Mouse (Mus musculus): ENCODE data around the gene Hnrnpk. TPM values are rescaled to one million over a fixed set of nuclear protein-coding genes. Genes with fewer than 3 reads are reported as not detected.
"Not testable (repeated sequence)": the region's sequence is repeated elsewhere in the genome, so short reads cannot be mapped to it uniquely, and the experiment has no call there.

Gene Hnrnpk
- total RNA-seq, 2 experiments from 2014 or later, result 656 to 660 TPM

- DNase-seq (ENCODE audit: extremely low spot score in 1 of 2, low spot score in 1 of 2), result not testable (repeated sequence)
These were observed 8.8 kb downstream of the Hnrnpk start for GRCm38 (mm10) chr13:58394392-58394791.

- no peak for DNase-seq (ENCODE audit: extremely low spot score in 1 of 2, low spot score in 1 of 2)
These were observed 13.7 kb downstream of the Hnrnpk start for GRCm38 (mm10) chr13:58389324-58389951.

- DNase-seq (ENCODE audit: extremely low spot score in 1 of 2, low spot score in 1 of 2), result no peak
These were observed 14.8 kb downstream of the Hnrnpk start for GRCm38 (mm10) chr13:58388379-58388778.

- DNase-seq (ENCODE audit: extremely low spot score in 1 of 2, low spot score in 1 of 2), result peak; percentile 32 to 76
These were observed 15.2 kb downstream of the Hnrnpk start for GRCm38 (mm10) chr13:58387948-58388347.

GRCm38 (mm10) chr13:58385547-58385920 lies 17.6 kb downstream of the Hnrnpk start:
- DNase-seq (ENCODE audit: extremely low spot score in 1 of 2, low spot score in 1 of 2), result no peak

- DNase-seq (ENCODE audit: extremely low spot score in 1 of 2, low spot score in 1 of 2), result peak; percentile 38 to 40
These were observed 18.2 kb downstream of the Hnrnpk start, which contains the start of gene 2210016F16Rik for GRCm38 (mm10) chr13:58384779-58385546. 2210016F16Rik (minus strand) TSS chr13:58385225.

GRCm38 (mm10) chr13:58384371-58384770 lies 18.8 kb downstream of the Hnrnpk start:
- no peak for DNase-seq (ENCODE audit: extremely low spot score in 1 of 2, low spot score in 1 of 2)

- DNase-seq (ENCODE audit: extremely low spot score in 1 of 2, low spot score in 1 of 2), result no peak
These were observed 30.0 kb downstream of the Hnrnpk start for GRCm38 (mm10) chr13:58373153-58373470.

GRCm38 (mm10) chr13:58372278-58373152 lies 30.6 kb downstream of the Hnrnpk start:
- no peak for DNase-seq (ENCODE audit: extremely low spot score in 1 of 2, low spot score in 1 of 2)

GRCm38 (mm10) chr13:58368835-58369234 lies 34.3 kb downstream of the Hnrnpk start:
- DNase-seq (ENCODE audit: extremely low spot score in 1 of 2, low spot score in 1 of 2), result no peak

- DNase-seq (ENCODE audit: extremely low spot score in 1 of 2, low spot score in 1 of 2), result no peak
These were observed 35.5 kb downstream of the Hnrnpk start for GRCm38 (mm10) chr13:58367641-58368040.

- no peak for DNase-seq (ENCODE audit: extremely low spot score in 1 of 2, low spot score in 1 of 2)
These were observed 36.8 kb downstream of the Hnrnpk start for GRCm38 (mm10) chr13:58366373-58366772.

- not testable (repeated sequence) for DNase-seq (ENCODE audit: extremely low spot score in 1 of 2, low spot score in 1 of 2)
These were observed 38.0 kb downstream of the Hnrnpk start for GRCm38 (mm10) chr13:58365179-58365578.

GRCm38 (mm10) chr13:58364353-58365175 lies 38.6 kb downstream of the Hnrnpk start:
- no peak for DNase-seq (ENCODE audit: extremely low spot score in 1 of 2, low spot score in 1 of 2)

GRCm38 (mm10) chr13:58359304-58359653 lies 43.9 kb downstream of the Hnrnpk start:
- DNase-seq (ENCODE audit: extremely low spot score in 1 of 2, low spot score in 1 of 2), result no peak

GRCm38 (mm10) chr13:58358629-58359303 lies 44.4 kb downstream of the Hnrnpk start, which contains the start of gene Kif27:
Kif27 (minus strand) TSS chr13:58359122.
- peak; percentile 28 to 40 for DNase-seq (ENCODE audit: extremely low spot score in 1 of 2, low spot score in 1 of 2)

- DNase-seq (ENCODE audit: extremely low spot score in 1 of 2, low spot score in 1 of 2), result no peak
These were observed 50.1 kb downstream of the Hnrnpk start for GRCm38 (mm10) chr13:58352996-58353395.

- DNase-seq (ENCODE audit: extremely low spot score in 1 of 2, low spot score in 1 of 2), result no peak
These were observed 52.5 kb downstream of the Hnrnpk start for GRCm38 (mm10) chr13:58350606-58351005.

GRCm38 (mm10) chr13:58344505-58344904 lies 58.6 kb downstream of the Hnrnpk start:
- DNase-seq (ENCODE audit: extremely low spot score in 1 of 2, low spot score in 1 of 2), result no peak
